Mouse (Mus musculus) megakaryocyte, embryonic 14.5 days (primary cell): ENCODE results near the gene Gm3667.
"Not testable (repeated sequence)": the region's sequence is repeated elsewhere in the genome, so short reads cannot be mapped to it uniquely, and the experiment has no call there.

Experiments used
- FLI1 ChIP-seq: IDR thresholded peaks from 2 replicates; pipeline ENCODE4 v1.6.1; 2012; ENCODE audit warnings: low read length, inconsistent platforms, mixed read lengths
- GATA1 ChIP-seq: IDR thresholded peaks from 3 replicates; pipeline ENCODE4 v1.6.1; 2012; ENCODE audit warnings: mixed read lengths, low read length, inconsistent platforms, borderline replicate concordance

GRCm38 (mm10) chr14:6888811-6889210, 951 bp downstream of the Gm3667 start:
- TF ChIP-seq GATA1, FLI1: not testable (repeated sequence)
